Mouse (Mus musculus): ENCODE measurements around the gene Cdh6.

Cdh6 gene

GRCm38 (mm10) chr15:13063633-13064032, 109.8 kb downstream of the Cdh6 start:
- DNase-seq (ENCODE audit: low spot score in 2 of 2), result no peak

DNA sequence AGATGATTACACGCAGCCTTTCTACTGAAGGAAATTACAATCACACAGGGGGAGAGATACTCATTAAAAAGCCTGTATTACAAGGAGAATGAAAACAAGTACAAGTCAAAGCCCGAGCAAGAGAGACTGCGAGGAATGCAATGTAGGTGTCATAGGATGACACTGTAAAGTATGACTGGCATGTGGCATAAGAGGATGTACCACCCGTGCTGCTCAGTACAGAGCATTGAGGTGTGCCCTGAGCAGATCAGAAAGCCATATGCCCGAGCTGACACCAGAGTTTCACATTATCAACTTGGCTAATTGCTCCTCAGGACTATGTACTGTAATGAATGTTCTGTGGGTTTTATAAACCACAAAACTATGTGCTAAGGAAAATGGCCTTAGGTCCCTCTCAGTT, 115.7 kb downstream of the Cdh6 start:
- no peak for DNase-seq (ENCODE audit: low spot score in 2 of 2)

DNA sequence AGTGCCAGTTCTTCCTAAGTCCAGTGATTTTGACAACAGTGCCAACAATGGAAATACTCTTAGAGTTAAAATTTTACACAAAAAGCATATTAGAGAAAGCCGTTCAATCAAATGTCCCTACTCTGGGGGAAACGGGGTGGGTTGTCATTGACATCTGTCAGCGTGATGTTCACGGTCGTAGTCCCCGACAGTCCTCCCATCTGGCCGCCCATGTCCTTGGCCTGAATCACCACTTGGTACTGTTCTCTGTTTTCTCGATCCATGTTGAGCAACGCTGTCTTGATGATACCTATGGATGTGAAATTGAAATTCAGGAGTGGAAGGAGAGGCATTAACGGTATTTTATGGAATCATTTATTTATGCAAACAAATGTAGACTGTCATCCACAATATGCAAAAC, 116.2 kb downstream of the Cdh6 start:
- no peak for DNase-seq (ENCODE audit: low spot score in 2 of 2)

GRCm38 (mm10) chr15:13047910-13048309, 125.6 kb downstream of the Cdh6 start:
- DNase-seq (ENCODE audit: low spot score in 2 of 2), result no peak

DNA sequence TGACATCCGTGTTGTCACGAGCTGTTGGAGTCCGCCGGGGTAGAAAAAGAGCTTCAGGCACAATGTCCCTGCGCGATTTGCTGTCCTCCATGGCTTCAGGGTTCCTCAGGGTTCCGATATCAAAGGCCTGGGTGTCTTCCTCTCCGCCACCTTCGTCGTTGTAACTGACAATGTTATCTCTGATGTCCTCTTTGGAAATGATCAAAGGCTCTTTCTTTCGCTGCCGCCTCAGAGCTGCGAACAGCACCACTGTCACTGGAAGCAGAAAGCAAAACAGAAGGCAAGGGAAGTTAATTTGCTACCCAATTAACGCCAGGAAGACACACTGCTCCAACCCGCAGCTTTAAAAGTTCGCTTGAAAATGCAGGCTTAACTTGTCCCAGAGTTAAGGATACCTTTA, 139.0 kb downstream of the Cdh6 start:
- no peak for DNase-seq (ENCODE audit: low spot score in 2 of 2)

DNA sequence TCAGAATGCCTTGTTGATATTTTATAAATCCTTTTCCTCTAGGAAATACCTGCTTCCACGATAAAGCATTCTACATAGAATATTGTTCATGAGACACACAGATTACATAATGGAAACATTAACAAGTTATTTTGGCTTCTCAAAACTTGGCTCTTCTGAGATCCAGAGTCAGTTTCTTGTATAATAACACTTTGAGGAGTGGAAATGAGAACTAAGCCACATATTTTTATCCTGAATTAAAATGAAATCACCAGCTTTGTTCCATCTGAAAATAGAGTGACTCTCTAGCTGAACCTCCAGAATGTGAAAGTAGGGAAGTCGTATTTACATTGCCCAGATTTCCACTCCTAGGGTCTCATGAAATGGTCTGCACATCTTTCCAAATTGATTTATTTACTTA, 142.8 kb downstream of the Cdh6 start:
- no peak for DNase-seq (ENCODE audit: low spot score in 2 of 2)

- no peak for DNase-seq (ENCODE audit: low spot score in 2 of 2)
Observed at GRCm38 (mm10) chr15:13027513-13027912, 146.0 kb downstream of the Cdh6 start.

GRCm38 (mm10) chr15:13016756-13017357, 156.6 kb downstream of the Cdh6 start:
- no peak for DNase-seq (ENCODE audit: low spot score in 2 of 2)

DNA sequence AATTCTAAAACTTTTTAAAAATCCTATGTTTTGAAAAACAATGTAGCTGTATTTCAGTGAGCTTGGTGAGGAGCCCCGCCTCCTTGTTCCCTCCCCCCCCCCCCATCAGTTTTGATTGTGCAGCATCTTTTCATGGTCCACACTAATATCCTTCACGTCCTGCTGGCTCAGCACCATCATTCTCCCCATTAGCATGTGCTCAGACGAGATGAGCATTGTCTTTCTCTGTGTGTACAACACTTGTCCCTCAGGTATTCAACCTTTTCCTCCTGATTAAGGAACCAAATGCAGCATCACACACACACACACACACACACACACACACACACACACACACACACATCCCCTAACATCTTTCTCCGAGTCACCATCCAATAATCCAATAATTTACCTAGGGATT, 164.7 kb downstream of the Cdh6 start:
- no peak for DNase-seq (ENCODE audit: low spot score in 2 of 2)

- DNase-seq (ENCODE audit: low spot score in 2 of 2), result no peak
Observed at GRCm38 (mm10) chr15:13005934-13006333, 167.5 kb downstream of the Cdh6 start.

DNA sequence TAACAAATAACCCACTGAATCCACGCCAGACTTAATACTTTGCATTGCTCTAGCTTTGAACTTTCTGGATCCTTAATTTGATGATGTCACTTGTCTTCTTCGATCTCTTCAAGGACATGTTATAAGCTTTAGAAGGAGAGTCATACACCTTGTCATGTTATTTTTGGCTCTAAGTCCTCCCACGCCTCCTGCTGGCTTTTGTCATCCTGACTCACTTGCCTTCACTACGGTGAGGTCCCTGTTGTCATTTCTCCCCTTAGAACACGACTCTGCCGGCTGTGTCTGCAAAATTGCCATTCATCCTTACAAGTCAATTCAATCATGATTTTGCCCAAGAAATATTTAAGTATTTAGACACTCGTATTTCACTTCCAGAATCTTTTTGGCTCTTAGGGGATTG, 171.9 kb downstream of the Cdh6 start:
- DNase-seq (ENCODE audit: low spot score in 2 of 2), result peak; percentile 15 to 22

DNA sequence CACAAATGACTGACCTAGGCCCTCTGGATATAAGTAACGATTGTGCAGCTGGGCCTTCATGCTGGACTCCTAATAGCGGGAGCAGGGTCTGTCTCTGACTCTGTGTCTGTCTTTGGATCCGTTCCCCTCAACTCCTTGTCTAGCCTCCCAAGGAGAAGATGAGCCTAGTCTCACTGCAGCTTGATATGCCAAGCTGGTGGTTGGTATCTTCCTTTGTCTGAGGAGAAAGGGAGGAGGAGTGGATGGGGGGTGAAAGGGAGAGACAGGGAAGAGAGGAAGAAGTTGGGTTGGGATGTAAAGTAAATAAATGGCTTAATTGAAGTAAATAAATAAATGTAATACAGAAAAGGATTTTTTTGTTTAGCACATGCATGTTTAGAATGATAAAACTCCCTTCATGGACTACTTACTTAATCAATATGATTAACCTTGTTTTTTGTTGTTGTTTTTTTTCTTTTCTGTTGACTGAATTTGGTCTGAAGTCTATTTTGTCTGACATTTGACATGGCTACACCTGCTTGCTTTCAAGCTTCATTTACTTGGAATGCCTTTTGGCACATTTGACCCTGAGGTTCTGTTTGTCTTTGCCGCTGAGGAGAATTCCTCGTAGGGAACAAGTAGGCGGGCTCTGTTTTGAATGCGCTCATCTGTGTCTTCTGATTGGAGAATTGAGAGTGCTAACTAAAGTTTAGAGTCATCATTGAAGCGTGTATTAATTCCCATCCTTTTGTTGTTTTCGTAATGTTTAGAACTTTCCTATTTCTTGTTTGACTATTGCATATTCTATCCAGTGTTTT, 178.7 kb downstream of the Cdh6 start:
- DNase-seq (ENCODE audit: low spot score in 2 of 2), result no peak

Data from right cerebral cortex, adult 2 months (tissue).